Mouse (Mus musculus) thymus, postnatal 36 days (tissue): ENCODE results near the gene Gcfc2.

Experiments
- DNase-seq, 2 experiments: peaks; one replicate each; pipeline ENCODE4 v3.0.0; 2022; ENCODE audit warnings: mixed read lengths in 2 of 2

The Gcfc2 gene

GRCm38 (mm10) chr6:81979286-81979685 lies 55.8 kb downstream of the Gcfc2 start:
- no peak for DNase-seq

GRCm38 (mm10) chr6:81986171-81986570 lies 62.7 kb downstream of the Gcfc2 start:
- no peak for DNase-seq

- DNase-seq: no peak
These were observed 63.1 kb downstream of the Gcfc2 start for GRCm38 (mm10) chr6:81986599-81986998.

GRCm38 (mm10) chr6:81987010-81987409 lies 63.5 kb downstream of the Gcfc2 start:
- DNase-seq: peak; percentile 50 to 55

GRCm38 (mm10) chr6:81987580-81987979 lies 64.1 kb downstream of the Gcfc2 start:
- no peak for DNase-seq

GRCm38 (mm10) chr6:81988341-81988740 lies 64.9 kb downstream of the Gcfc2 start:
- DNase-seq: no peak

- no peak for DNase-seq
These were observed 66.8 kb downstream of the Gcfc2 start for GRCm38 (mm10) chr6:81990049-81990810.
